Mouse (Mus musculus): Measurements from ENCODE around the gene Tnfsf12.

DNA sequence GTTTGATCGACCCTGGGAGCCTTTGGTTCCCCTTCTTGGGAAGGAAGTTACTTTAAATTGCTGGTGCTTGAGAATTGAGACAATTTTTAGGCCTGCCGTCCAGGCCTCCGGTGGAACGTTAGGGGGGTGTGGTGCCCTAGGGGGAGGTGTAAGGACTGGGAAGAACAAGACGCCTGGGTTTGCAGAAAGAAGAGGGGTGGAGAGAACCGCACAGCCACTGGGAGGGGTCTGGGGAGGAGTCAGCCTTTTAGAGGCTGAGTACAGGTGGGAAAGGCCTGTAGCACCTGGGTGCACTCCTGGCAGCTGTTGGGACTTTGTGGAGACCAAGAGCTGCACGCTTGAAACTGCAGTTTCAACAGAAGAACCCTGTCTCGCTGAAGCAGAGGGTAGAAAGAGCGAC is 40.9 kb downstream of the Tnfsf12 start:
- TF ChIP-seq CTCF (IDR thresholded peaks at IDR 0.05; ENCODE audit: borderline replicate concordance, control insufficient read depth, extremely low read depth, insufficient read depth, low read length, poor library complexity): no peak
- TF ChIP-seq POLR2A (IDR thresholded peaks at IDR 0.05; ENCODE audit: control insufficient read depth, extremely low read depth, insufficient read depth, low read length, poor library complexity): no peak
